Mouse (Mus musculus): ENCODE measurements around the gene P3h3.
"Not testable (repeated sequence)": the region's sequence is repeated elsewhere in the genome, so short reads cannot be mapped to it uniquely, and the experiment has no call there.

The P3h3 gene

DNA sequence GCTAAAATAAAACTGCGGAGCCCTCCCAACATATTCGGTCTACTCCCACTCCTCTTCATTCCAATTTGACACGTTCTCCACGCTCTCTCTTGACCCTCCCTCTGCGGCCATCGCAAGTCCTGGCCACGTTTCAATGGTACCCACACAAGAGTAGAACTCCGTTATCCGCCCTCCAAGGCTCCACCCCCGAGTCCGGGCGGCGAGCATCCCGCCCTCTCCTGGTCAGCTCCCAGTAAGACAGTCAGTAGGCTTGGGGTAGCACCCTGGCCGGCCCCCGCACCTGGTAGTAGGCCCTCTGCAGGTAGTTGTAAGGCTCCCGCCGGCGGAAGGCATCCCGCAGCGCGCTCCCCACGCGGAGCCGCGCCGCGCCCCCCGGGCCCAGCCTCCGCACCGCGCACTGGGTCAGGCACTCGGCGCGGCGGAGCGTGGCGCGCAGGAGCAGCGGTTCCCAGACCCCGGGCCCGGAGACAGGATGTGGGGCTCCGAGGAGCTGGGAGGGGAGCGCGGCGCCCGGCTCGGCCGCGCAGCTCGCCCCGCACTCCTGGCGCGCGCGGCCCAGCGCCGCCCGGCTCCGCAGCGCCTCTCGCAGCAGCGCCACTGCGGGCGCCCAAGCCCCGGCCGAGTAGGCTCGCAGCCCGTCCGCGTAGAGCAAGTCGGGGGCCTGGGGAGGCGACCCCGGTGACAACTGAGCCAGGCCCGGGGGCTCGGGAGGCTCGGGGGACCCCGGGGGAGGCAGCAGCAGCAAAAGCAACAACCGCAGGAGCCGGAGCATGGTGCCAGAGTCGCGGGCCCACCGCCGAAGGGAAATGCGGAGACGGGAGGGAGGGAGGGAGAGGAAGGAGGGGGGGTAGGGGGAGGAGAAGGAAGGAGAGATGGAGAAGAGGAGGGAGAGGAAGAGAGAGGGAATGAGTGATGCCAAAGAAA is at the start of gene P3h3:
Gene P3h3, minus strand, starts transcription at position 837 of the 924 bp plus-strand sequence.
- DNase-seq (ENCODE audit: low spot score), result peak; percentile 91

DNA sequence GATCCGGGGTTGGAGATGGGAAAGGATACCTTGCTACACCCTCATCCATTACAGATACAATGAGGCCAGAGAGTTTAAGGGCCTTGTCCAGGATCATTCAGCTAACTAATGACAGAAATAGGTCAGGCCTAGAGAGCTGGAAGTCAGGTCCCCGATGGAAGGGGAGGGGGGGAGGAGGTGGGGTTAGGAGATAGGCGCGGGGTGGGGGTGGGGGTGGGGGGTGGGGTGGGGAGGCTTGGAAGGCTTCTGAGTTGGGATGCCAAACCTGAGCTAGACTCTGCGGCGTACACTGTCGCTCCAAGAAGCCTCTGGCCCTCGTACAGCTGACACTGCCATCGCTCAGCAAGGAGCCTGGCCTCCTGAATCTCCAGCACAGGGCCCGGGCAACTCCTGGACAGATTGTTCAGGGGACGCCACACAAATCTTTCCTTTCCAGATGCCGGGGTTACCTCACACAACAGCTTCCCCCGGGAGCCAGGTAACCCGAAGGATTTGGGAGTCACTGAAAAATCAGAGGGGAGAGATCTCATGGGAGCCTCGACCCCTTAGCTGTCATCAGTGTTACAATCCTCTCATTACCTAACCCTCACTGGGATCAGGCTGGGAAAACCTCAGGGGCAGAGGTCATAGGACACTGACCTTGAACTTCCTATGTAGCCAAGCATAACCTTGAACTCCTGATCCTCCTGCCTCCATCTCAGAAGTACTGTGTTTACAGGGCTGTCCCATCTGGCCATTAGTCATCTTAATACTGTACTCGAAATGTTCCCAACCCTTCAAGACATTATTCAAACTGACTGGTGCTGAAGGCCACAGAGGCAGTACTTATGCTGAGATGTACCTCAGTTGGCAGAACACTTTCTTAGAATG is 47.7 kb upstream of the P3h3 start:
- DNase-seq (ENCODE audit: low spot score), result peak; percentile 22

DNA sequence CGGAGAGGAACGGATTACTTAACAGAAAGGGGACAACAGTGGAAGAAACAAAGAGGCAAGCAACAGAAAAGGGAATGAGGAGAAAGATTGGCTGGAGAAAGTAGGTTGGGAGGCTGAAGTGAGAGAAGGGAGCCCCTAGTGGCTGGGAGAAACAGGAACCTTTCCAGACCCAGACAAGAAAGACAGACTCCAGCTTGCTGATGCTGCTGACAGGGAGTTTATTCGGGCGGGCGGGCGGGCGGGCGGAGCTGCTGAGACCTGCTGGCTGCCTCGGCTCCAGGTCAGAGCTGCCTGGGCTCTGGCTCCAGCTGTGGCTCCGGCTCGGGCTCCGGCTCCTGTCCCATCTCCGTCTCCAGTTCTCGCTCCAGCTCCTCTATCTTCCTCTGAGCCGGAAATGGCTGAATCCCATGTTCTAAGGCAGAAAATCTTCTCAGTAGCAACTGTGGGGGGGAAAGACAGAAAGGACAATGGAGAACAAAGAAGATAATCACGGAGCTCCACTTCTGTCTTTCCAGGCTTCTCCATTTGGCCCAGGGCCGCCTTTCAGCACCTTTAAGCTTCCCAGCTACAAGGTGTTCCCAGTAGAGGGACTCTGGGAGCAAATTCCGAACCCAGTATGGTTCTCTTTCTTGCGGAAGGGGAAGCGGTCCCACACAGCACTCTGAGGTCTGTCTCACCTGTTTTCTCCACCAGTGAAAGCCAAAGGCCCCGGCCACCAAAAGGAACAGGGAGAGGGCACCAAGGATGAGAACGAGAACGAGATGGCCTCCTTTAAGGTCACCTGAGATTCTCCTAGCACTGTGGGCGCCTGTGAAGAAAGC is 46.8 kb upstream of the P3h3 start:
- DNase-seq (ENCODE audit: low spot score), result peak; percentile 84

DNA sequence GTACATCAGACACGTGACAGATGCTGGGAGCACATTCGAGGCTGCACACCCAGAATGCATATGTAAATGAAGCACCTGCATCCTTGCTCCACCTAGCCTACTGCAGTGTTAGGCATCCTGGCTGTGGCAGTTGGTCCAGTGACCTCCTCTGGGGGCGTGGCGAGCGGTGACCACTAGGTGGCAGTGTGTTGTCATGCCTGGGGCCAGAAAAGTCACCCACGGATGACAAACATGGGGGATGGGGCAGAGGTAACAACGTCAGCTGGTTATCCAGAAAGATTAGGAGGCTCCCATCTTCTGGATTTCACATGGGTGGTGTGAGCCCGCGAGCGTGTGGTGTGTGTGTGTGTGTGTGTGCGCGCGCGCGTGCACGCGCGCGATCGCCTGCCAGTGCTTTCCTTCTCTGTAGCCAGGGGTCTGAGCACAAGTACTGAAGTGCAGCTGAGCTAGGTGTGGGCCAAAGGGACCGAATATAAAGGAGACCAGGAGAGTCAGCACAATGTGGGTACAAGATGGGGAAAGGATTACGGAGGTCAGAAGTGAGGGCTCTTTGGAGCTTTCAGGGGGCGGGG is 46.1 kb upstream of the P3h3 start:
- DNase-seq (ENCODE audit: low spot score), result peak; percentile 97

DNA sequence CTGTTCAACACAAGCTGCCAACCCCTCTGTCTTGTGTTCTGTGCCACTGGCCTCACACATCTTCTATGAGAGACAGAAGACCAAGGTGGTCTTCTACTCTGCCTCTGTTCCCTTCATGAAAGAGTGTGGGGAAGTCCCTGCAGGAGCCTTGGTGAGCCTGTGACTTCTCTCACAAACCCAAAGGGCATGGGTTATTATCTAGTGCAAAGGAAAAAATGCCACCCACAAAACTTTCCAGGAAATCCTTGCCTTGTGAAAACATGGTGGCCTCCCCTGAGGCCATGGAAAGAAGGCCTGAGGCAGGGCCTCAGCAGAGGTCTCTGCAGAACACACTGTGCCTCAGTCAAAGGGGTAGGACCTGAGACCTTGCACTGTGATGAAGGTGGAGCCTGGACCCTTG is 44.3 kb upstream of the P3h3 start:
- DNase-seq (ENCODE audit: low spot score), result no peak

DNA sequence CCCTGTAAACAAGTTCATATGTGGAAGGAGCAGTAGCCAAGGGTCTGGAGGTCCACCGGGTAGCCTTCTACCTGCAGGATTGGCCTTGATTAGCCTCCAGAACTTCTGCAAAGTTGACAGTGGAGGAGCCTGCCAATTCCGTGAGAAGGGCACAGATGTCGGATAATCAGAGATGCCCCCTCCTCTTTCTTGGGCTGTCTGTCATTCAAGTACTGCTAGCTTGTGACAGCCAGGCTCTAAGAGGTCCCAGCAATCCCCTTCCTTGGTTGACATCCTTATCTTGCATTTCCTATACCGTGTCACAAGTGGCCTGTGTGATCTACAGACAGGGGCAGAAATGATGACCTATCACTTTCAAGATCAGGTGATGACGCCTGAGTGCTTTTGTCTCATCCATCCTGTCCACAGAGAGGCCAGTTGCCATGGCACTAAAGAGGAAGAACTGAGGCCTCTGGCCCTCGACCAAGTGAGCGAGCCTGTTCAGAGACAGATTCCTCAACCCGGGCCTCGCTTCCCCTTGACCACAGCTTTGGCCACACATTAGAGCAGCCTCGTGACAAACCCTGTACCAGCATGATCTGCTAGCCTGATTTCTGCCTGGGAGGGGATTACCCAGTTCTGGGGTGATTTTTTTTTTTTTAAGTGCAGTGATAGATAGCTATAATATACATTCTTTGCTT is 43.4 kb upstream of the P3h3 start:
- no peak for DNase-seq (ENCODE audit: low spot score)

DNA sequence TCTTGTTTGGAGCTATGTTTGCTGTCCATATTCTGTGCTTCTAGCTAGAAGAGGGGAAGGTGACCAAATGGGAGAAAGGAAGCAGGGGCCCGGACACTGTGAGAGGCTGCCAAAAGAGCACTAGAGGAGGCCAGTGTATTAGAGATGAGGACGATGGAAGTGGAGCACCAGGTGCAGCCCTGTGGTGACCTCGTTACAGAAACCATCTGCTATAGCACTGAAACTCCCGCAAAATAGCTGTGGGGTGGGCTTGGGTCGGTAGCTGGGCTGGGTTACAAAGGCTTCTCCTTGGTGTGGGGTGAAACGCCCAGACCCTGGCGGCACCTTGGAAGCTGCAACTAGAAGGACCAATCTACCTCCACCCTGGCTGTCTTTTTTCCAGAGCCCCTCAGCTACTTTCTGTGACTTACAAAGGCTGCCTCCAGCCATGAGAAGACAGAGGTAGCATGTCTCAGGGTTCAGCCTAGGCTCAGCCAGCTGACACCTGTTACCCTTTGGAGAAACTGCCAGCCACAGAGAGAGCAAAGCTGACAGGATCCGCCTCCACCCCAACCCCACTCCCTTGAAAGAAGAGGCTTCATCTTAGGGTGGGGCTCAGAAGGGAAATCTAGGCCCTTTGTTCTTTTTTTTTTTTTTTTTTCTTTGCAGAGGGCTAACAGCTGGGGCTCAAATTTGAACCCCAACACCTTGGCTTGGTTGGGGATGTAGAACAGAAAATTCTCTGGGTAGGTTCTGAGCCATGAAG is 42.7 kb upstream of the P3h3 start:
- no peak for DNase-seq (ENCODE audit: low spot score)

DNA sequence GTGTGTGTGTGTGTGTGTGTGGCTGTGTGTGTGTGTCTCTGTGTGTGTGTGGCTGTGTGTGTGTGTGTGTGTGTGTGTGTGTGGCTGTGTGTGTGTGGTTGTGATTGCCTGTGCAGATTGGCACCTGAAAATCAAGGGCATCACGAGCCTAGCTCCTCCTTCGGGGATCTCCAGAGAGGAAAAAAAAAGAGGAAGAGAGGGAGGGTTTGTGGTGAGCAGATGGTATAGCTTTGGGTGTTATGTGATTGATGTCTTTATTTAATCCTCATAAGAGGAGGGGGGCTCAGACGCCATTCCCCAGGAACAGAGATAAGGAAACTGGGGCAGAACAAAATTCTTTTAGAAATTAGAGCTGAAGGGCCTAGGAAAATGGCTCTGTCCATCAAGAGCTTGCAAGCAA is 40.8 kb upstream of the P3h3 start:
- DNase-seq (ENCODE audit: low spot score), result no peak

DNA sequence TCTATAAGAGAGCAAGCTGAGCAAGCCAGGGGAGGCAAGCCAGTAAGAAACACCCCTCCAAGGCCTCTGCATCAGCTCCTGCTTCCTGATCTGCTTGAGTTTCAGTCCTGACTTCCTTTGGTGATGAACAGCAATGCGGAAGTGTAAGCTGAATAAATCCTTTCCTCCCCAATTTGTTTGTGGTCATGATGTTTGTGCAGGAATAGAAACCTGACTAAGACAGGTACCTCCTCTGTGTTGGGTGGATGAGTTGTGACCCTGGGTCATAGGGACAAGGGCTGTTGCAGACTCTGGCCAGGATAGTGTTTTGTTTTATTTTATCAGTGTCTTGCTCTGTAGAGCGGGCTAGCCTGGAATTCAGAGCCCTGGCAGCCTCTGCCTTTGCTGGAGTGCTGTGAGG is 36.6 kb upstream of the P3h3 start:
- DNase-seq (ENCODE audit: low spot score), result not testable (repeated sequence)

DNA sequence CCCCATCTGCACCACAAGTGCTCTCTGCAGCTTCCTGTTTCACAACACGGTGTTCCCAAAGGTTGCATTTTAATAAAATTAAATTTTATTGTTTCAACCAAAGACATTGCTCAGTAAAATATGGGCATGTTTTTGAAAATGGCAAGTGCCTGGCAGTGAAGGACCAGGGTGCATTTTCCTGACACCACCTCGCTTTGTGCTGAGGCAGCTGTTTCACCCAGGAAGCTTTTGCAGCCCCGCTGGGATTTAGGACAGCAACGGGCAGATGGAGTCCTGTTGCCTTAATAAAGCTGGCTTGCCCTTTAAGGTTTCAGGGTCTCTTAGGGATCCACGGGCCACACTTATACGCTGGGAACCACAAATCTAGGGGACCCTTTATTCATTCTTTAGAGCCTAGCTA is 33.4 kb upstream of the P3h3 start:
- DNase-seq (ENCODE audit: low spot score), result no peak

DNA sequence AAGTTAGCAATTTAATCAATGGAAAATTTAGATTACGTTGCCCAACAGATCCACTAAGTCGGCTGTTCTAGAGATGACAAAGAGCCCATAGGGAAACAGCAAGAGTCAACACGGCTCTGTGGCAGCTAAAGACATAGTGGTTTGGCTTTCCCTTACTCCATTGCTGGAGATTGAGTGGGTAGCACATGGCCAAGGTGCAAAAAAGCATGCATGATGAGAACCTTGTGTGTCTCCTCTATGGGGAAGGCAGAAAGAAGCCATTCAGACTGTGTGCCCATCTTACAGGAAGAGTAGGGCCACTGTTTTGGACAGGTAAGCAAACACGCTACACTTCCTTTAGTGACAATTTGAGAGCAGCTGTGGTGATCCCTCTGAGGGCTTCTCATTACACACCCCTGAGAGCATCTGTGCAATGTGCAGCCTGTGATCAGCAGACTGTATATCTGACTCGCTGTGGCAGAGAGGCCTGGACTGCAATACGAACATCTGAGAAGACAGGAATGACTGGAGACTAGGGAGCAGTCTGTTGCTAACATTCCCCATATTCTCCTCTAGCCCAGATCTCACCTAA is 31.1 kb upstream of the P3h3 start:
- no peak for DNase-seq (ENCODE audit: low spot score)

DNA sequence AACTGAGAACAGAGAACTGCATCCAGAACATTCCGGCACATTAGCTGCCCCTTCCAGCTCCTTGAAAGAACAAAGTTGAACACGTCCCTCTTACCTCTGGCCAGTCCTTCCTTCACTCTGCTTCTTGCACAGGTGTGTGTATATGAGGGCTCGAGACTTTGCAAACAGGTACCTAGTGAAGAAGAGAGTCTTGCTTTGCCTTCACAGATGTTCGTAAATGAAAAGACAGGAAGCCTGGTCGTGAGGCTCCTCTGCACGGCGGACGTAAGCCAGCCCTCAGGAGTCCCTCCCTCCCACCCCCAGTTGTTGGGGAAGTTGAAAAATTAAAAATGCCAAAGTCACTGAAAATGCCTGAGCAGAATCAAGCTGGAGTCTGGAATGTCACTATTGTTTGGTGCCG is 30.4 kb upstream of the P3h3 start, which contains the start of gene Cd4:
Gene Cd4, minus strand, starts transcription at position 236 of the 400 bp plus-strand sequence.
- no peak for DNase-seq (ENCODE audit: low spot score)

DNA sequence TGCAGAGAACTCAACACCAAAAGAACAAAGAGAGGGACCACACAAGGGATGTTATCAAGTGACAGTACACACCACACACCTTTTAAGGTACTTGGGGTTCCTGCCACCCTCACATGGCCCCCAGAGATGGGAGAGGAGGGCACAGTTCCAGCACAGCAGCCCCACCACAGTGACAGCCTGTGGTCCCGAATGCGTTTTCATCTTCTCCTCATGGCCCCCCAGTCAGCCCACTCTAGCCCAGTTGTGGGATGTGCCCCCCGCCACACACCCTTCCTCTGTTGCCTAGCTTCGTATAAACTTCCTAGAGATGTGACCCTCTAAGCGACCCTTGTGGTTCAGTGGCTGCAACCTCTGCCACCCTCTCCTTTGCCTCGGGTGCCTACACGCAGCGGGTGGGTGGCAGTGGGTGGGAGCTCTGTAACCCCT is 28.4 kb upstream of the P3h3 start:
- DNase-seq (ENCODE audit: low spot score), result no peak

DNA sequence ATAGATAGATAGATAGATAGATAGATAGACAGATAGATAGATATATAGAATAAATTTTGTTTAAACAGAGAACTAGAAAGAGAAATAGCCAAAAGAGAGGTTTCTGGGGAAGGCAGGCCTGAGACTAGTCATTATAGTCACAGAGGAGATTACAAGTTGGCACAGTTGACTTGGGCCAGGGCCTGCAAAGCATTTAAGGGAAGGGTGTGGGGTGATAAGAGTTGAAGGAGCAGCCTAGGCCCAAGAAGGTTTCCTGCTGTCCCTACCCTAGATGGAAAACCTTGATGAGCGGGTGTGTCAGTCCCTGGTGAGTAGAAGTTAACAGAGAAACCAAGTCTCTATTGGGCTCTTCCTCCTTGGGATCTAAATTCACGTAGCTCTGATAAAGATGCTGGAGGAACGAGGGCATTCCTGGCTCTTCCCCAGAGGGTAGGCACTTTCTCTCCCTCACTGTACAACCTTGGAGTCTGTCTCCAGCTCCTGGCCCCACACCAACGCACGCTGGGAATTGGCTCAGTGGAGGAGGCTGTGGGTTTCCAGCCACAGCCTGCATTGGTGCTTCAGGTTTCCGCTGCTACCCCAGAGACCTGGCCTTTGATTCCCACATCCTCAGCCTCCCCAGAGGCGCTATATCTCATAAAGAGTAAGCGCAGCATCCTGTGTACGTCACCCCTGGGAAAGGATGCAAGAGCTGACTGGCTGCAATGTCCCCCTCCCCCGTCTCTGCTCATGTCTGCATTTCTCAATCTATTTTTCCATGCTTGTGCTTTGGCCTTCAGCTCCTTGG is 27.4 kb upstream of the P3h3 start:
- no peak for DNase-seq (ENCODE audit: low spot score)

DNA sequence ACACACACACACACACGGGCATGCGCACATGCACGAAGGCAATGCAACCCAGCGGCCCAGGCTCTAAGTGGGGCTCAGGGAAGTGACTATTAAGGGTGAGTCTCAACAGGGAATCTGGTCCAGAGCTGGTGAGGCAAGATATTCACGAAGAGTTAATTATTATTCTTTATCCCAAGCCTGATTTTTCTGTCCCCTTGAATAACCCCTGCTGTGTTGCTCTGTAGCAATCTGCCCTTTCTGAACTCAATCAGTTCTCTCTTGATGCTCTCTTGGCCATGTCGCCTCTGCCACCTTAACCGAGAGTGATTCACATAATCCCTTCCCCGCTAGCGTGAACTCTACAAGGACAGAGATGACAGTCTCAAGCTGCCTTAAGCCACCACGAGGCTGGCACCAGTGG is 25.8 kb upstream of the P3h3 start:
- no peak for DNase-seq (ENCODE audit: low spot score)

DNA sequence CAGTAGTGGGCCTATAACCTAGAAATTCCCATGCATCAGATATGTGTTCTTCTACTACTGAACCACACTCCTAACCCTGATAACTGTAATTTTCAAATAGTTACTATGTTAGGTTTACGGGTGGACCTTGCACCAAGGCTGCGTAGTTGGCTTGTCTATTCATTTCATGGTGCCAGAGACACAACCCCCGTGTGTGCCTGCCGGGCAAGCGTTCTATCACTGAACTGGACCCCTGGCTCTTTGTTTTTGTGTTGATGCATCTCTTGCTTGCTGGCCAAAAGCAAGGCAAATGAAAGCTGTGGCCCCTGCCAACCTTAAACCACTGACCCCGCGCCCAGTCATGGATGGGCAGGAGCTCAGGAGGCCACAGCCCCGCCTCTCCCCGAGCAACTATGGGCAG is 24.3 kb upstream of the P3h3 start:
- DNase-seq (ENCODE audit: low spot score), result no peak

DNA sequence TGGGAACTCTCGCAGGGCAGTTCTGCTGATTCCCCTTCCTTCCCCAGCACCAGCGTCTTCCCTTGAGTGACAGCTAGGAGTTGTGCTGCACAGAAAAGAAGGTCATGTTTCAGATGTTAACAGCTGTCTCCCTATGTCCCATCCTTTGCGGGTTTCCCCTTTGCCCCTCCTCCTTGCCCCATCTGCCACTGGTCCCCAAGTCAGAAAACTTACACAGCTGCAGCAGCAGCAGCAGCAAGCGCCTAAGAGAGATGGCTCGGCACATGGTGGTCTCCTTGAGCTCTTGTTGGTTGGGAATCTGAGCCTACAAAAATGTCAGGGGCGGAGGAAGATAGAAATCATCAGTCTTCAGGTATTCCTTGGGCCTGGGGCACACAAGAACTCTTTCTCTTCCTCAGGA is 21.8 kb upstream of the P3h3 start:
- DNase-seq (ENCODE audit: low spot score), result no peak

DNA sequence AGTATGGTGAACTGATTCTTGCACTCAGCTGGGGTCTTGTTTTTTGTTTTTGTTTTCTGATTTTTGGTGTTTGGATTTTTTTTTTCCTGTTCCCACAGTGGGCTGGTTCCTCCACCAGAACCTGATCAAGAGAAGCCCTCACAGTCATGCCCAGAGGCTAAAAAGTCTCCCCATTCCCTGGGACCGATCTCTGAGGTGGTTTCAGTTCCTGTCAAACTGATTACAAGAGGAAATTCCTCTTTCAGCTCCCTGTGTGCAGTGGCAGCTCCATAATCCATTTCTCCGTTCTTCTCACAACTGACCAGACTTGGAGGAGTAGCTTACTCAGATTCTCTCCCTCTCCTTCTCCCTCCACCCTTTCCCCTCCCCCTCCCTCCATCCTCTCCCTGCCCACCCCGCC is 16.8 kb upstream of the P3h3 start:
- DNase-seq (ENCODE audit: low spot score), result no peak

DNA sequence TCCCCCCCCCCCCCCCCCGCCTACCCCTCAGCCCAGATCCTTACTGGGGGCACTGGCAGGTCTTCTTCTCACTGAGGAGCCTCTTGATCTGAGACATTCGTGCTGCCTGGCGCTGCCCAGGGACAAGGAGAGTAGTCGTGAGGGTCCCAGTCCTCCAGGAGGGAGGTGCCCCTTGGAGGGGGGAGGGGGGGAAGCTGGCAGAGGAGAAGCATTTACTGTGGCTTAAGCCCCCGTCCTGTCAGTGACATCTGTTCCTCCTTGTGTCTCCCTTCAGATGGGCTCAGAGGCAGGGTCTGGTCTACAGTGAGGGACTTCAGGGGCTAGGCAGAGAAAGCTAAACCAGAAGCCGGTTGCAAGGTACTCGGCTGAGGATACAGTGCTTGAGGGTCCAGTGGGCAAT is 9.0 kb upstream of the P3h3 start:
- no peak for DNase-seq (ENCODE audit: low spot score)

Measured in embryo, embryonic 10 days (tissue).